Mouse (Mus musculus) heart, postnatal 0 days (tissue): ENCODE measurements around the gene Stard3. TPM values are rescaled to one million over a fixed set of nuclear protein-coding genes. Genes with fewer than 3 reads are reported as not detected.

Source experiments
- ATAC-seq: fragments of 200-750 bp; cut with Nextera tagmentation; 2 replicates; pipeline ENCODE4 v1.8.0; 2017; ENCODE audit warnings: low read depth, moderate number of reproducible peaks, moderate library complexity; ENCODE audit not compliant: insufficient read depth
- DNase-seq: peaks from one replicate; pipeline ENCODE4 v3.0.0-alpha.2; 2016; ENCODE audit warnings: low spot score
- H3K27ac ChIP-seq: fragments of 300-500 bp; sonication (generic); 2 replicates; pipeline ENCODE4 v1.5.1; 2014; ENCODE audit warnings: low read depth, mild to moderate bottlenecking
- H3K27me3 ChIP-seq: fragments of 300-500 bp; sonication (generic); 2 replicates; pipeline ENCODE4 v1.6.1; 2014; ENCODE audit warnings: low read length, mixed read lengths; ENCODE audit not compliant: control insufficient read depth, insufficient read depth
- H3K36me3 ChIP-seq: fragments of 300-500 bp; sonication (generic); replicated peaks from 2 replicates; pipeline ENCODE4 v1.6.1; 2014; ENCODE audit warnings: low read length, mixed read lengths; ENCODE audit not compliant: control insufficient read depth, insufficient read depth
- H3K4me1 ChIP-seq: fragments of 300-500 bp; sonication (generic); 2 replicates; pipeline ENCODE4 v1.6.1; 2014; ENCODE audit warnings: antibody characterized with exemption; ENCODE audit not compliant: control insufficient read depth, insufficient read depth
- H3K4me2 ChIP-seq: fragments of 300-500 bp; sonication (generic); 2 replicates; pipeline ENCODE4 v1.6.1; 2014; ENCODE audit warnings: low read depth, mild to moderate bottlenecking, low read length, moderate library complexity
- H3K4me3 ChIP-seq: fragments of 300-500 bp; sonication (generic); 2 replicates; pipeline ENCODE4 v1.5.1; 2014; ENCODE audit warnings: low read depth, low read length
- H3K9ac ChIP-seq: fragments of 300-500 bp; sonication (generic); replicated peaks from 2 replicates; pipeline ENCODE4 v1.6.1; 2014; ENCODE audit warnings: low read depth, low read length, mixed read lengths
- H3K9me3 ChIP-seq: fragments of 300-500 bp; sonication (generic); replicated peaks from 2 replicates; pipeline ENCODE4 v1.6.1; 2016; ENCODE audit warnings: low read length; ENCODE audit not compliant: control insufficient read depth
- CTCF ChIP-seq: IDR thresholded peaks from 2 replicates; pipeline ENCODE4 v1.5.1; 2016; ENCODE audit warnings: antibody characterized with exemption, control low read depth, low read depth
- EP300 ChIP-seq: IDR thresholded peaks from 2 replicates; pipeline ENCODE4 v1.6.1; 2016; ENCODE audit warnings: antibody characterized with exemption, low read depth
- WGBS: fragments of 180-500 bp; shearing (Covaris S2); extraction: QIAGEN DNeasy Blood & Tissue Kit; methylation state at CpG from one replicate; pipeline ENCODE4 v1.1.7; 2014; 5-methylcytosine and 5-hydroxymethylcytosine counted together
- polyA plus RNA-seq: library from polyadenylated mRNA; unstranded; fragments of >200 nt; fragmentation: Nextera tagmentation; extraction: Ambion mirVana; gene quantifications from 2 replicates; pipeline ENCODE4 v1.2.1, GENCODE M21; 2015
- total RNA-seq: library from RNA; depleted of rRNA; stranded (reverse); fragments of >200 nt; gene quantifications from 2 replicates; pipeline ENCODE4 v1.2.3, GENCODE M21; 2014; ENCODE audit warnings: low replicate concordance; rRNA removed

Gene Stard3
- total and polyA plus RNA-seq, 2 experiments from 2014 or later = 34.7 to 44.8 TPM

GRCm38 (mm10) chr11:98428436-98428835 lies 70.3 kb downstream of the Stard3 start:
- DNase-seq (no peak), ATAC-seq (no peak)
- Histone ChIP-seq H3K36me3 (peaks cover 95% of the 10 kb centered on the region), H3K4me1 (no peaks in the 10 kb centered on the region), H3K4me2 (no peak overlapping the region), H3K9ac (no peak overlapping the region), H3K4me3 (no peak overlapping the region), H3K9me3 (no peaks in the 10 kb centered on the region), H3K27me3 (no peaks in the 10 kb centered on the region), H3K27ac (no peak overlapping the region)
- 78% methylated on average over 5 of the region's 5 CpGs for WGBS
- no peak for TF ChIP-seq EP300
- no peak for TF ChIP-seq CTCF

Other genes starting within 250 kb of the Stard3 start
- 8.8 and 12.5 TPM in 2 replicates for gene Fbxl20, start 208.0 kb upstream of the Stard3 start, total RNA-seq
- gene Fbxl20, start 208.0 kb upstream of the Stard3 start, polyA plus RNA-seq = 8.6 and 8.8 TPM in 2 replicates
- gene Med1, start 165.1 kb upstream of the Stard3 start, total RNA-seq = 29.2 and 41.4 TPM in 2 replicates
- gene Med1, start 165.1 kb upstream of the Stard3 start, polyA plus RNA-seq = 36.7 and 38.1 TPM in 2 replicates
- gene Cdk12, start 155.3 kb upstream of the Stard3 start, total RNA-seq = 18.4 and 25.8 TPM in 2 replicates
- 3.9 and 4.2 TPM in 2 replicates for gene Cdk12, start 155.3 kb upstream of the Stard3 start, polyA plus RNA-seq
- gene Neurod2, start 28.7 kb upstream of the Stard3 start, total RNA-seq = not detected in 2 replicates
- gene Neurod2, start 28.7 kb upstream of the Stard3 start, polyA plus RNA-seq = not detected in 2 replicates
- 16.3 and 18.6 TPM in 2 replicates for gene Ppp1r1b, start 10.0 kb upstream of the Stard3 start, total RNA-seq
- 32.1 and 38.5 TPM in 2 replicates for gene Ppp1r1b, start 10.0 kb upstream of the Stard3 start, polyA plus RNA-seq
- gene Tcap, start 25.4 kb downstream of the Stard3 start, total RNA-seq = 293 and 299 TPM in 2 replicates
- gene Tcap, start 25.4 kb downstream of the Stard3 start, polyA plus RNA-seq = 455 and 518 TPM in 2 replicates
- gene Pnmt, start 28.1 kb downstream of the Stard3 start, total RNA-seq = 4.2 TPM in 1 of 2 replicates, not detected in the other
- 0.26 TPM in 1 of 2 replicates, not detected in the other for gene Pnmt, start 28.1 kb downstream of the Stard3 start, polyA plus RNA-seq
- gene Pgap3, start 42.1 kb downstream of the Stard3 start, total RNA-seq = 35.7 and 46.0 TPM in 2 replicates
- gene Pgap3, start 42.1 kb downstream of the Stard3 start, polyA plus RNA-seq = 15.9 and 18.2 TPM in 2 replicates
- gene Erbb2, start 54.1 kb downstream of the Stard3 start, total RNA-seq = 23.2 and 31.4 TPM in 2 replicates
- gene Erbb2, start 54.1 kb downstream of the Stard3 start, polyA plus RNA-seq = 15.5 and 16.8 TPM in 2 replicates
- gene Mien1, start 80.6 kb downstream of the Stard3 start, total RNA-seq = 20.6 and 26.5 TPM in 2 replicates
- 104 and 113 TPM in 2 replicates for gene Mien1, start 80.6 kb downstream of the Stard3 start, polyA plus RNA-seq
- 0.92 and 0.93 TPM in 2 replicates for gene Grb7, start 88.0 kb downstream of the Stard3 start, total RNA-seq
- gene Grb7, start 88.0 kb downstream of the Stard3 start, polyA plus RNA-seq = 0.15 and 0.23 TPM in 2 replicates
- 8.3 TPM in 1 of 2 replicates, not detected in the other for gene Ikzf3, start 187.7 kb downstream of the Stard3 start, total RNA-seq
- 0.15 TPM in 1 of 2 replicates, not detected in the other for gene Ikzf3, start 187.7 kb downstream of the Stard3 start, polyA plus RNA-seq
- gene Zpbp2, start 192.7 kb downstream of the Stard3 start, total RNA-seq = not detected in 2 replicates
- gene Zpbp2, start 192.7 kb downstream of the Stard3 start, polyA plus RNA-seq = 0.14 and 0.23 TPM in 2 replicates
- 36.1 and 44.8 TPM in 2 replicates for gene Ormdl3, start 229.0 kb downstream of the Stard3 start, total RNA-seq
- gene Ormdl3, start 229.0 kb downstream of the Stard3 start, polyA plus RNA-seq = 49.4 and 50.2 TPM in 2 replicates
- not detected in 2 replicates for gene Lrrc3c, start 239.9 kb downstream of the Stard3 start, total RNA-seq
- not detected in 2 replicates for gene Lrrc3c, start 239.9 kb downstream of the Stard3 start, polyA plus RNA-seq